Mouse (Mus musculus): Measurements from ENCODE around the gene Mgl2.

The Mgl2 gene

DNA sequence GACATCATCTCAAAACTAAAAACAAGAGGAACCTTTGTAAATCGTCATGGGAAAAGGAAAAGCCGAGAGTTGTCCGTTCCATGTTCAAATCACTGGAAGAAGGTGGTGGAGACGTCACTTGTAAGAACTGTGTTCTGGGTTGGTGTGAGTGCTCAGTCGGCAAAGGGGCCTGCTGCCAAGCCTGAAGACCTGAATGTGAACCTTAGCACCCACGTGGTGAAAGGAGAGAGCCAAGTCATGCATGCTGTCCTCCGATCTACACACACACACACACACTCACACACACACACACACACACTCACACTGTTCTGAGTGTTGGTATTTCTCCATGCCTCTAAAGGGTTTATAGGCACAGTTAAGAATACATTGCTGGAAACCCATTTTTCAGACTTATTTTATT, 41.1 kb downstream of the Mgl2 start:
- no peak for DNase-seq (ENCODE audit: low spot score)

DNA sequence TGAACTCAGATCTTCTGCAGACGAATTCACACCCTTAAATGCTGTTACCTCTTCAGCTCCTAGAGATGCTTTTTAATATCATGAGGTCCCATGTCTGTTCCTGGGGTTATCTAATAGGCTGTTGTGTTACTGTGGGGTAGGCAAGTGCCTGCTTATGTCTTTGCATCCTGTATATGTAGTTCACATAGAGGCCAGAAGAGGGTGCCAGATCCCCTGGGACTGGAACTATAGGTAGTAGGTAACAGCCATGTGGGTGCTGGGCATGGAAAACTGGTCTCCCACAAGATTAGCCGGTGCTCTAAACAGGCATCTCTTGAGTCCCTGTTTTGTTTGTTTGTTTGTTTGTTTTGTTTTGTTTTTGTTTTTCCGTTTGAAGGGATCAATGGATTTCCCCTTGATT, 41.7 kb downstream of the Mgl2 start:
- DNase-seq (ENCODE audit: low spot score), result peak; percentile 26

DNA sequence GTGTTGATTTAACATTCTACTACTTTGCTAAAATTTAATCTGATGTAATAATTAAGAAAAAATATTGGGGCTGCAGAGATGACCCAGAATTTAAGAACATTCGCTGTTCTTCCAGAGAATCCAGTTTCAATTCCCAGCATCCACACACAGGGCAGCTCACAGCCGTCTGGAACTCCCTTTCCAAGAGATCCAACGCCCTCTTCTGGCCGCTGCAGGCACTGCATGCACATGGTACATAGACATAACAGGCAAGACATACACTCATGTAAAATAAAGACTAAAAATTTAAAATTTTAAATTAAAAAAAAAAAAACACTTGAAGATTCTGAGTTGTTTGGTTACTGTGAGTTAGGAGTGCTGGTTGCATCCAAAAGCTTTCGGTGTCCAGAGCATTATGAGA, 42.2 kb downstream of the Mgl2 start:
- no peak for DNase-seq (ENCODE audit: low spot score)

DNA sequence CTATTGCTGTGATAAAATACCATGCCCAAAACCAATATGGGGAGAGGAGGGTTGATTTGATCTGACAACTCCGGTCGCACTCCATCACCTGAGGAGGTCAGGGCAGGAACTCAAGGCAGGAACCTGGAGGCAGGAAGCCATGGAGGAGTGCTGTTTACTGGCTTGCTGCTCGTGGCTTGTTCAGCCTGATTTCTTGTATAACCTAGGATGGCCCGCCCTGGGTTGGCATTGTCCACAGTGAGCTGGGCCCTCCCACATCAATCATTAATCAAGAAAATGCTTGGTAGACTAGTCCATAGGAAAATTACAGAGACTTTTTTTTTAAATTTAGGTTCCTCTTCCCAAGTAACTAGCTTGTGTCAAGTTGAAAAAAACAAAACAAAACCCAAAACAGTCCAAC, 44.4 kb downstream of the Mgl2 start:
- no peak for DNase-seq (ENCODE audit: low spot score)

DNA sequence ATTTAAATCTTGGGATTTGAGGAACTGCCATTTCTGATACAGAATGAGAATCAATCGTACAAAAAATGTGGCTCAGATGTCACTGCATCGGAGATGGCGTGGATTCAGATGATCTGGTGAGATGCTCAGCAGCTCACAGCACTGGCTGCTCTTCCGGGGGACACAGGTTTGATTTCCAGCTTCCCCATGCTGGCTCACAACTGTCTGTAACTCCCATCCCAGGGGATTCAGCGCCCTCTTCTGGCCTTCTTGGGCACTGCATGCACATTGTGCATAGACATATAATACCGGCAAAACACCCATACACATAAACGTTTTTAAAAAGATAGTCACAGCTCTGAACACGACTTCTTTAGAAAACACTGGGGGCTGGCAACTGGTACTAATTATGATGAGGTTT, 47.5 kb downstream of the Mgl2 start:
- no peak for DNase-seq (ENCODE audit: low spot score)

DNA sequence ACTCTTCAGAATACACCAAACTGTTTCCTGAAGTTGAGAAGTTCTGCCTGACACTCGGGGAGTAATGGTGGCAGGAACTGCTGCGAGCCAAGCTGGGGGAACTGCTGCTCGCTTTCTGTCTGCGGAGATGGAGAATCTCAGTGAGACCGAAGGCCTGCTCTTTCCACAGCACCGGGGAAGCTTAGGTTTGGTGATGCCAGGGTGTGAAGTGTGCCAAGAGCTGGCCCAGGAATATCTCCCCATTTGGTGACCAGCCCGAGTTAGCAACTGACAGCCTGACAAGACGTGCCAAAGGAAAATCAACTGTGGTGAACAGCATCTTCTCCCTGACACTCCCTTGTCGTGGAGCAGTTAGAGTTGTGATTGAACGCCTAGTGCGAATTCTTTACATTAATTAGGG, 48.2 kb downstream of the Mgl2 start:
- no peak for DNase-seq (ENCODE audit: low spot score)

DNA sequence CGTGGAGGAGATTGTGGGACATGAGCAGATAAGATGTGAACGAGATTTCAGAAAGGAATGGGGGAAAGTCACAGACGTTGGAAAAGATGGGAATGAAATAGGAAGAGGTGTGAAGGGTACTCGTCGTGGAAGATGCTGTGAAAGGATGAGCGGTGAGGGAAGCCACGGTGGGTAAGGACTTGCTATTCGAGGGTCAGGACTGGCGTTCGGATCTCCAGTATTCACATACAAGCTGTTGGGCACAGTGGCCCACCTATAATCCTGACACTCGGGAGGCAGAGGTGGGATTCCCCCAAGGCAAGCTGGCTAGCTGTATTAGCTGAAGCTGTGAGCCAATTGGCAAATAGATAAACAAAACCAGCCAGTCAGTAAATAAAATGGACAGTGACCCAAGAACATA, 48.6 kb downstream of the Mgl2 start:
- DNase-seq (ENCODE audit: low spot score), result no peak

DNA sequence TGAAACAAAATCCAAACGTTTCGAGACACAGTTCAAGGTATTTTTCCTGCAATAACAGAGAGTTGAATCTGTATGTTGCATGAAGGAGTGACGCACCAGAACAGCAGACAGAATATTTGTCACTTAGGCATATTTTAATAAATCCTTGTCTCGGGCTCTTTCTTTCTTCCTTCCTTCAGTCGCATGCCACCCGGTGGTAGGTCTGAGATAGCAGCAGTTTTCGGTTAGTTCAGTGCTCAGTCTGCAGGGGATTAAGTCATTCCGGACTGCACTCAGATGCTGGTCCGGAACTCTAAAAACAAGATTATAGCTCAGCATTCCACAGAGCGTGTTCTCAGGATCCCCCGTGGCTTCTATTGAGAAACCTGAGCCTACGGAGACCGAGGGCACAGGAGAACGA, 49.3 kb downstream of the Mgl2 start:
- no peak for DNase-seq (ENCODE audit: low spot score)

DNA sequence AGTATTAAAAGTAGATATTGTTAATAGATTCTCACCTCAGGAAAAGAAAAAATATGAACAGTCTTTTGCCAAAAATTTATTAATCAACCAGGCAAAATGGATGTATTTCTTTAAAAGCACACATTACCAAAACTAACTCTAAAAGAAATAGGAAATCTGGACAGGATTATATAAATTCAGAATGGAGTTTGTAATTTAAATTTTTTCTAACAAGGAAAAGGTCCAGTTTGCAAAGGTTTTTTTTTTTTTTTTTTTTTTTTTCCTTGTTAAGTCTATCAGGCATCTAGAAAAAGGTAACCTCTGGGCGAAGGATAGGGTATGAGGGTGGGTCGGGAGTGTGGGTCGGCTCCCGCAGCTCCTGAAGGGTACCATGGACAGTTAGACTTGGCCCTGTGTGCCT, 50.4 kb downstream of the Mgl2 start:
- no peak for DNase-seq (ENCODE audit: low spot score)

DNA sequence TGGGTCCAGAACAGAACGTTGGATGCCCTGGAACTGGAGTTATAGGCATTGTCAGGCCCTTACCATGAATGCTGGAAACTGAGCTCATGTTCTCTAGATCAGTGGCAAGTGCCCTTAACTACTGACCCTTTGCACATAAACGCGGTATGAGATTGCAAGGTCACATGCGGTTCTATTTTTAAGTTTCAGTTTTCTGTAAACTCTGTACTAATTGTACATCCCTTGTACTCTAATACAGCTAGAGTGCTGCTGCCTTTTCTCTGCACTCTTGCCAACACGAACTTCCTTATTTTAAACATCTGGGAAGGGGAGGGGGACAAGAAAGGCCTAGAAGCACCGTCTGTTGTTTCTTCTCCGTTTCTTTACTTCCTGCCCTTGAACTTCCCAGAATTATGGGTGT, 55.0 kb downstream of the Mgl2 start:
- no peak for DNase-seq (ENCODE audit: low spot score)
